Mouse (Mus musculus) kidney, adult 2 months (tissue): ENCODE measurements around the gene Btg2.

Source experiments
- CTCF ChIP-seq: fragments of 200-500 bp; conservative IDR thresholded peaks from 2 replicates; pipeline ENCODE4 v1.5.1; 2011; ENCODE audit warnings: low read depth, mild to moderate bottlenecking, control low read depth, low read length, moderate library complexity, mixed read lengths; ENCODE audit not compliant: insufficient read depth, insufficient read length
- POLR2A ChIP-seq: fragments of 200-500 bp; IDR thresholded peaks from one replicate; pipeline ENCODE4 v1.6.1; 2011; ENCODE audit warnings: low read depth, low read length, control low read depth

DNA sequence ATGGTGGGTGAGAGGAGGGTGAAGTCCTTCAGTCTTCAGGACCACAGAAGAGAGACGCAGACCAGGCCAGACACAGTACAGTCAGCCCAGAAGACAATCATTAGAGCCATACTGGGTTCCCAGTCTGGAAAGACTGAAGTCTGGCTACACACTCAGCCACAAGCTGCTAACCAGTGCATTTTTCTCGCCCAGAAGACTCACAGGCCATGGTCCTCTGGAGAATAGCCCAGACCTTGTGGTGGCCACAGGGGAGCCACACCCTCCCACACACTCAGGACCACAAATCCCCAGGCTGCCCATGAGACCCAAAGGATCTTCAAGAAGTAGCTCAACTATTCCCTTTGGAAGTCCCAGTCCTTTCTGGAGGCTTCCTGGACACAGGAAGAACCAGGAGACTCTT, 39.6 kb downstream of the Btg2 start:
- no peak for TF ChIP-seq POLR2A
- no peak for TF ChIP-seq CTCF
